Mouse (Mus musculus) heart, embryonic 15.5 days (tissue): Measurements from ENCODE around the gene Dph2. TPM values are rescaled to one million over a fixed set of nuclear protein-coding genes. Genes with fewer than 3 reads are reported as not detected.

ENCODE experiments used
- ATAC-seq: fragments of 200-750 bp; cut with Nextera tagmentation; replicated peaks from 2 replicates; pipeline ENCODE4 v1.8.0; 2017; ENCODE audit warnings: low read depth, moderate TSS enrichment; ENCODE audit not compliant: insufficient number of reproducible peaks, insufficient read depth, low FRiP score
- H3K27ac ChIP-seq: fragments of 300-500 bp; sonication (generic); 2 replicates; pipeline ENCODE4 v1.5.1; 2015; ENCODE audit warnings: mild to moderate bottlenecking, inconsistent platforms
- H3K27me3 ChIP-seq: fragments of 300-500 bp; sonication (generic); 2 replicates; pipeline ENCODE4 v1.6.1; 2015; ENCODE audit warnings: inconsistent platforms
- H3K36me3 ChIP-seq: fragments of 300-500 bp; sonication (generic); 2 replicates; pipeline ENCODE4 v1.6.1; 2015; ENCODE audit warnings: mild to moderate bottlenecking, inconsistent platforms
- H3K4me1 ChIP-seq: fragments of 300-500 bp; sonication (generic); replicated peaks from 2 replicates; pipeline ENCODE4 v1.6.1; 2015; ENCODE audit warnings: inconsistent platforms
- H3K4me2 ChIP-seq: fragments of 300-500 bp; sonication (generic); 2 replicates; pipeline ENCODE4 v1.6.1; 2015; ENCODE audit warnings: inconsistent platforms, mild to moderate bottlenecking, moderate library complexity
- H3K4me3 ChIP-seq: fragments of 300-500 bp; sonication (generic); 2 replicates; pipeline ENCODE4 v1.5.1; 2015; ENCODE audit warnings: mild to moderate bottlenecking, inconsistent platforms
- H3K9ac ChIP-seq: fragments of 300-500 bp; sonication (generic); 2 replicates; pipeline ENCODE4 v1.6.1; 2015; ENCODE audit warnings: mild to moderate bottlenecking, inconsistent platforms
- H3K9me3 ChIP-seq: fragments of 300-500 bp; sonication (generic); replicated peaks from 2 replicates; pipeline ENCODE4 v1.6.1; 2016; ENCODE audit warnings: inconsistent platforms
- WGBS: fragments of 180-500 bp; shearing (Covaris S2); methylation state at CpG from one replicate; pipeline ENCODE4 v1.1.7; 2015; ENCODE audit warnings: mixed read lengths; 5-methylcytosine and 5-hydroxymethylcytosine counted together
- polyA plus RNA-seq: library from polyadenylated mRNA; unstranded; fragments of >200 nt; fragmentation: Nextera tagmentation; extraction: Ambion mirVana; gene quantifications from 2 replicates; pipeline ENCODE4 v1.2.1, GENCODE M21; 2015

The Dph2 gene
- polyA plus RNA-seq, 1 experiment from 2014 or later, result 9.5 TPM

- Histone ChIP-seq H3K9ac (no peak overlapping the region), H3K4me2 (no peak overlapping the region), H3K4me3 (no peak overlapping the region), H3K9me3 (no peaks in the 10 kb centered on the region), H3K27ac (no peak overlapping the region), H3K4me1 (peaks cover 8% of the 10 kb centered on the region), H3K27me3 (peaks cover 4% of the 10 kb centered on the region; the same call in 1 of the 2 replicates), H3K36me3 (no peaks in the 10 kb centered on the region)
- 77% methylated on average over 7 of the region's 7 CpGs for WGBS
- ATAC-seq, result no peak
Observed at GRCm38 (mm10) chr4:117850176-117850575, 41.7 kb downstream of the Dph2 start.

DNA sequence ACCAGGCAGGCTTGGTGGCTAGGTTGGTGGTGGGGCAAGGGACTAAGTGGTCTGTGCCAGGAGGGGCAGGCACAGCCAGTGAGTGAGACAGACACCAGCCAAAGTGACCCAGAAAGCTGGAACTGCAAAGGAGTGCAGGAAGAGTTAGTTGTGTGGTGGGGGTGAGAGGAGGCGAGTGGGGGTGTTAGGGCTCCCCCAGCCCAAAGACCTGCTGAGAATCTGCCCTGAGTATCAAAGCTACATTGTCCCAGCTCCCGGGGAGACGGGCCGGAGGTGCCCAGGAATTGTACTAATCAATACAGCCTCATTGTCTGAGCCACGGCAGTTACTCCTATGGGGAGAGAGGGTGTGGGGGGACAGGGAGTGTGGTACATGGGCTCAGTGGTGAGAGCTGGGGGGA, 42.3 kb downstream of the Dph2 start:
- no peak for ATAC-seq
- Histone ChIP-seq H3K27me3 (peaks cover 4% of the 10 kb centered on the region; the same call in 1 of the 2 replicates), H3K4me2 (no peak overlapping the region), H3K4me3 (no peak overlapping the region), H3K4me1 (peaks cover 5% of the 10 kb centered on the region), H3K27ac (no peak overlapping the region), H3K36me3 (no peaks in the 10 kb centered on the region), H3K9ac (no peak overlapping the region), H3K9me3 (no peaks in the 10 kb centered on the region)
- WGBS, result 76% methylated on average over 5 of the region's 5 CpGs

DNA sequence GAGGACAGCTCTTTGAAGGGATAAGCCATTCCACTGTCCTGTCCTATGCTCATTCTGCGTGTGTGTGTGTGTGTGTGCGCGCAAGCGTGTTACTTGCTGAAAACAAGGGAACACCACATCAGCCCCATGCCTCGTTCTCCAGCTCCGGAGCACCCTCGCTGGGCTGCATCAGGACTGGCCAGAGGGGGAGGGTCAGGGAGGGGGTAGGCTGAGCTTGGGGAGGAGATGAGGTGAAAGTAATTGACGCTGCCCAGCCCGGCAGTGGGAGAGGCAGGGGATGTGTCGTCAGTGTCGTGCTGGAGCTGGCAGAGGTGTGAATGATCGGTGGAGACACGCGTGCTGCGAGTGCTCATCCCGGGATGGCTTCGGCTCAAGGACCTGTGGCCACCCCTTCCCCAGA, 42.8 kb downstream of the Dph2 start:
- WGBS, result 50% methylated on average over 17 of the region's 17 CpGs

DNA sequence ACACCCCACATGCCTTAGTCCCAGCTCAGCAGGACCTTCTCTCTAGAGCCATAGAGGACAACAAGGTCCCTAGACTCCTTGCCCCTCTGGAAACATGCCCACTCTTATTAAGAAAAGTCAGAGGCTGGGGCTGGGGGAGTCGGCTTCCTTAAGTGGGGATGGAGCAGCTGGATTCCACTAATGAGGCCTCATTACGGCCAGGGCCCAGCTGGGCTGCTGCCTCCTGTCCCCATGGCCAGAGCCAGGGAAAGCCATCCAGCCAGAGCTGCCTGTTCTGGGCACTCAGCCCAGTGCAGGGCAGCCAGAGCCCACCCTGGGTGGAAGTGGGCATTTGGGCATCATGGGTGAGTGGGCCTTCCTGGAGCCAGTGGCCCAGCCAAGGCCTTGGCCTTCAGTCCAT, 44.8 kb downstream of the Dph2 start:
- Histone ChIP-seq H3K27ac (no peak overlapping the region), H3K36me3 (no peaks in the 10 kb centered on the region), H3K4me3 (no peak overlapping the region), H3K9ac (no peak overlapping the region), H3K4me1 (peaks cover 5% of the 10 kb centered on the region), H3K27me3 (peaks cover 4% of the 10 kb centered on the region; the same call in 1 of the 2 replicates), H3K4me2 (no peak overlapping the region), H3K9me3 (no peaks in the 10 kb centered on the region)
- ATAC-seq, result no peak
- 64% methylated on average over 2 of the region's 2 CpGs for WGBS

More for the DNA sequence above, 42.8 kb downstream of the Dph2 start:
- no peak for ATAC-seq
- peaks cover 5% of the 10 kb centered on the region for H3K4me1 ChIP-seq
- H3K36me3 ChIP-seq, result no peaks in the 10 kb centered on the region
- no peaks in the 10 kb centered on the region for H3K9me3 ChIP-seq
- H3K27me3 ChIP-seq, result peaks cover 4% of the 10 kb centered on the region; the same call in 1 of the 2 replicates
- no peak overlapping the region for H3K9ac ChIP-seq
- no peak overlapping the region for H3K4me3 ChIP-seq
- H3K27ac ChIP-seq, result no peak overlapping the region
- H3K4me2 ChIP-seq, result no peak overlapping the region

DNA sequence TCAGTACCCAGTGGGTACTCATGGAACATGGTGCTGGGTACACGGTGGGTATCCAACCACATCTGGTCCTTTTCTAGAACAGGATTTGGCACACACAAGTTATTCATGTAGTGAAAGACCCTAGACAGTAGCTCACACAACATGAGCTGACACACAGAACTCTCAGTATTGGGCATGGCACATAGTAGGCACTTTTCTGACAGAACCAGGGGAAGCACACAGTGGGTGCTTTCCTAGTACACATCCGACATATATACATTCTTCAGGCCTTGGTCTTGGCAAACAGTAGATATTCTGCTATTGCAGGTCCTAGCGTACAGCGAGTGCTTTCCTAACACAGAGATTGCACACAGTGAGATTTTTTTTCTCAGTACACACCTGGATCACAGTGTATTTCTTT, 45.6 kb downstream of the Dph2 start:
- Histone ChIP-seq H3K4me3 (no peak overlapping the region), H3K27ac (no peak overlapping the region), H3K36me3 (no peaks in the 10 kb centered on the region), H3K9ac (no peak overlapping the region), H3K9me3 (no peaks in the 10 kb centered on the region), H3K4me1 (peaks cover 5% of the 10 kb centered on the region), H3K27me3 (peaks cover 4% of the 10 kb centered on the region; the same call in 1 of the 2 replicates), H3K4me2 (no peak overlapping the region)
- 96% methylated on average over 4 of the region's 4 CpGs for WGBS
- ATAC-seq, result no peak

DNA sequence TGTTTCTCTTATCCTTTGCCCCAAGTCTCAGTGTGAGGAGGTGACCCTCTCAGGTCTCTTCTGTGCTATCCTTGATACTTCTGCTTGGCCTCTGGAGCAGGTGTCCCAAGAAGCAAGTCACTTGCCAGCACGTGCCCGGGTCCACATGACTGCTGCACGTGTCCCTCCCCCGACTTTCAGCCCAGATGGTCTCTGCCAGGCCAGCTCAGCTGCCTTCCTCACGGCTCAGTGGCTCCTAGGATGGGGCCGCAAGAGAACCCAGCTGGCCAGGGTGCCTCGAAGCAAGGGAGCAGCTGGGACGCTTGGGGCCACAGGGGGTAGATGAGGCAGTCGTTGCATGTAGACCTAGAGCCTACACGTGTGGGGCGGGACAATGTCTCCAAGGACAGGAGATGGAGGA, 46.5 kb downstream of the Dph2 start:
- H3K4me3 ChIP-seq, result no peak overlapping the region
- no peak overlapping the region for H3K9ac ChIP-seq
- 81% methylated on average over 11 of the region's 11 CpGs for WGBS
- no peaks in the 10 kb centered on the region for H3K9me3 ChIP-seq
- ATAC-seq, result no peak
- no peak overlapping the region for H3K4me2 ChIP-seq
- H3K4me1 ChIP-seq, result peaks cover 4% of the 10 kb centered on the region
- H3K36me3 ChIP-seq, result no peaks in the 10 kb centered on the region
- H3K27ac ChIP-seq, result no peak overlapping the region
- H3K27me3 ChIP-seq, result peaks cover 4% of the 10 kb centered on the region; the same call in 1 of the 2 replicates

DNA sequence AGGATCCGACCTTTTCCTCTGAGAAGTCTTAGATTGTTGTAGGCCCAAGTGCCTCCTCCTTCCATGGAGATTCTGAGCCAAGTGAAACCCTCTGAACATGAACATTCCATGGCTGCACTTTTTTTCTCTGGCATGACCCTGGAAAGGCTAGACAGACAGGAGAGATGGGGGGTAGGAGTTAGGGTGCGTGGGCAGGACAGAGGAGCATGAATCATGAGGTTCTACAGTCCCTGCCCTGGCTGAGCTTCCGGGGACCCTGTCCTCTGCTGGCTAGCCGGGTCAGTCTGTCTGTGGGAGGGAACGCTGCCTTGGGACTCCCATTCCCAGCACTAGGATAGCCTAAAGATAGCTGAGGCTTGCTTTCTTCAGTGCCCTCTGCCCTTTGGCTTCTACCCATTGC, 47.4 kb downstream of the Dph2 start:
- H3K4me2 ChIP-seq, result no peak overlapping the region
- no peak for ATAC-seq
- no peak overlapping the region for H3K9ac ChIP-seq
- no peaks in the 10 kb centered on the region for H3K36me3 ChIP-seq
- H3K27me3 ChIP-seq, result peaks cover 2% of the 10 kb centered on the region; the same call in 1 of the 2 replicates
- 77% methylated on average over 5 of the region's 5 CpGs for WGBS
- no peaks in the 10 kb centered on the region for H3K9me3 ChIP-seq
- no peak overlapping the region for H3K4me3 ChIP-seq
- no peaks in the 10 kb centered on the region for H3K4me1 ChIP-seq
- no peak overlapping the region for H3K27ac ChIP-seq

DNA sequence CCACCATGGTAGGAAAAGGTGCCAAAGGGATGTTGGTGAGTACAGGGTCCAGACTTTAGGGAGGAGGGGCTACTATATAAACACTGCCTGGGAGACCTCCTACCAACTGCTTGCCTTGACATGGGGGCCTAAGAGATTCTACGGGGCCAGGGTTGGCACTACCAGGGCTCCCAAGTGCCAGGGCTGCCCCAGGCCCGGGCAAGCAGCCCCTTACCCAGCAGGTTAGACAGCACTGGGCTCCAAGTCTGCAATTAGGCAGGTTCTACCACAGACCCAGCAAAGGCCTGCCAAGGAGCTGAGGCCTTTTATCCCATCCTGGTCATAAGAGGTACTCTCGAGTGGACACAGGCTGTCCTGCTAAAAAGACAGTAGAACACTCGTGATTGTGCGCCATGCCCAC, 48.7 kb downstream of the Dph2 start:
- H3K4me3 ChIP-seq, result no peak overlapping the region
- 92% methylated on average over 5 of the region's 5 CpGs for WGBS
- H3K4me1 ChIP-seq, result no peaks in the 10 kb centered on the region
- no peak for ATAC-seq
- H3K36me3 ChIP-seq, result no peaks in the 10 kb centered on the region
- H3K27ac ChIP-seq, result no peak overlapping the region
- no peak overlapping the region for H3K9ac ChIP-seq
- no peaks in the 10 kb centered on the region for H3K27me3 ChIP-seq
- no peak overlapping the region for H3K4me2 ChIP-seq
- no peaks in the 10 kb centered on the region for H3K9me3 ChIP-seq

GRCm38 (mm10) chr4:117841566-117841965, 50.3 kb downstream of the Dph2 start:
- no peak overlapping the region for H3K9ac ChIP-seq
- WGBS, result 70% methylated on average over 3 of the region's 3 CpGs
- H3K36me3 ChIP-seq, result no peaks in the 10 kb centered on the region
- no peak overlapping the region for H3K4me2 ChIP-seq
- H3K27ac ChIP-seq, result no peak overlapping the region
- no peaks in the 10 kb centered on the region for H3K27me3 ChIP-seq
- ATAC-seq, result no peak
- H3K4me3 ChIP-seq, result no peak overlapping the region
- H3K9me3 ChIP-seq, result no peaks in the 10 kb centered on the region
- peaks cover 6% of the 10 kb centered on the region; the same call in 1 of the 2 replicates for H3K4me1 ChIP-seq

- no peak overlapping the region for H3K4me3 ChIP-seq
- H3K27me3 ChIP-seq, result no peaks in the 10 kb centered on the region
- H3K4me1 ChIP-seq, result peaks cover 6% of the 10 kb centered on the region; the same call in 1 of the 2 replicates
- ATAC-seq, result no peak
- H3K9me3 ChIP-seq, result no peaks in the 10 kb centered on the region
- no peaks in the 10 kb centered on the region for H3K36me3 ChIP-seq
- no peak overlapping the region for H3K4me2 ChIP-seq
- H3K27ac ChIP-seq, result no peak overlapping the region
- 89% methylated on average over 5 of the region's 5 CpGs for WGBS
- H3K9ac ChIP-seq, result no peak overlapping the region
Observed at GRCm38 (mm10) chr4:117840821-117841220, 51.0 kb downstream of the Dph2 start.

- Histone ChIP-seq H3K4me3 (no peak overlapping the region), H3K27ac (no peak overlapping the region), H3K27me3 (no peaks in the 10 kb centered on the region), H3K4me1 (peaks cover 12% of the 10 kb centered on the region), H3K4me2 (no peak overlapping the region), H3K36me3 (no peaks in the 10 kb centered on the region), H3K9me3 (no peaks in the 10 kb centered on the region), H3K9ac (no peak overlapping the region)
- ATAC-seq, result no peak
- 73% methylated on average over 6 of the region's 6 CpGs for WGBS
Observed at GRCm38 (mm10) chr4:117839366-117839765, 52.5 kb downstream of the Dph2 start.
